Mouse (Mus musculus) embryonic fibroblast, embryonic 13.5 days (primary cell): ENCODE results near the gene Vamp5.

Source experiments
- CTCF ChIP-seq: IDR thresholded peaks from 2 replicates; pipeline ENCODE4 v1.5.1; 2011; ENCODE audit warnings: mild to moderate bottlenecking, control low read depth, low read length, moderate library complexity, borderline replicate concordance; ENCODE audit not compliant: insufficient read depth
- POLR2A ChIP-seq: IDR thresholded peaks from 2 replicates; pipeline ENCODE4 v1.6.1; 2011; ENCODE audit warnings: low read depth, mild to moderate bottlenecking, control low read depth, low read length, moderate library complexity

DNA sequence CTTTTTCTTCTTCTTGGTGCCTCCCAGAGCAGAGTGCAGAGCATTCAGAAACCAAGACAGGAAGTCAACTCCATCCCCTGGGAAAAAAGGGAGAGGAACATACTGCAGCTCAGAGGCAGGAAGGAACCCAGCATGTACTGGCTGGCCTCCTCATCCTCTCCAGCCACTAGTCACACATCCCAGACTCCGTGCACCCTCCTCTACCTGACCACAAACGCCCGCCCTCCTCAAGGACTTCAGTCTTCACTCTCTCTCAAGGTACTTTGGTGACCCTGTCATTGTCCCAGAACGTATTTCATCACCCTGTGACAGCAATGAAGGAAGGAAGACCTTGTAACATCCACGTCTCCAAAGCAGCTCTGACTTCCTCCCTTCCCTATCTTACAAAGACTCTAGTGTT, 47.2 kb downstream of the Vamp5 start:
- no peak for TF ChIP-seq CTCF
- no peak for TF ChIP-seq POLR2A
